In genomic region chr12:113155887-113156539, GRCm38 (mm10) we compare ENCODE assay signal across 8 mouse cellular contexts. TPM values are rescaled to one million over a fixed set of nuclear protein-coding genes. Genes with fewer than 3 reads are reported as not detected.
DNase-seq lines count a peak whose midpoint lies in the region; ATAC-seq lines count a peak whose summit lies in the region.

Tedc1 (plus strand) TSS chr12:113156421.

- H3K4me1 ChIP-seq in hindbrain, embryonic 11.5 days (replicated peaks; ENCODE audit: control insufficient read depth, insufficient read depth, low read length): peaks cover 9% of the 10 kb centered on the region; the same call in 1 of the 2 replicates

- peak within 1 kb of the TSS; percentile 64 for H3K4me3 ChIP-seq in hindbrain, embryonic 11.5 days (ENCODE audit: low read depth, low read length)

- H3K9me3 ChIP-seq in hindbrain, embryonic 11.5 days (ENCODE audit: control insufficient read depth, low read length): no peaks in the 10 kb centered on the region

- peak within 1 kb of the TSS; percentile 54; the same call in 1 of the 2 replicates for H3K27ac ChIP-seq in hindbrain, embryonic 11.5 days (ENCODE audit: low read depth, low read length)

- H3K9ac ChIP-seq in hindbrain, embryonic 11.5 days (ENCODE audit: low read depth, low read length): peak within 1 kb of the TSS; percentile 66

- peaks cover 5% of the 10 kb centered on the region; the same call in 1 of the 2 replicates for H3K27me3 ChIP-seq in hindbrain, embryonic 11.5 days (ENCODE audit: control insufficient read depth, insufficient read depth, low read length)

- ATAC-seq in frontal cortex, adult (ENCODE audit: low TSS enrichment): peak; percentile 96
- peak; percentile 98 for ATAC-seq in hindbrain, embryonic 11.5 days (ENCODE audit: low FRiP score)

- H3K36me3 ChIP-seq in hindbrain, embryonic 11.5 days (ENCODE audit: control insufficient read depth, insufficient read depth, low read length): no peaks in the 10 kb centered on the region

- DNase-seq in MN1 (ENCODE audit: low spot score): peak; percentile 97
- peak; percentile 99 for DNase-seq in cerebellum, adult 9-10 months
- peak; percentile 100 for DNase-seq in hindbrain, embryonic 11.5 days (ENCODE audit: low spot score)
- DNase-seq in layer of hippocampus, postnatal 10 days (ENCODE audit: low spot score in 2 of 2): peak; percentile 99 to 100
- DNase-seq in lung, postnatal 10 days: peak; percentile 100
- DNase-seq in ovary, postnatal 36 days (ENCODE audit: low spot score): peak; percentile 99
- DNase-seq in thymus, postnatal 25 days: peak; percentile 100

- H3K4me2 ChIP-seq in hindbrain, embryonic 11.5 days (replicated peaks; ENCODE audit: low read depth, low read length): peak within 1 kb of the TSS; percentile 71

- under 1% methylated on average over 46 of the region's 46 CpGs for WGBS in hindbrain, embryonic 11.5 days

RNA-seq across cellular contexts. Expression of gene Tedc1, which starts in this region (rescaled TPM):
- polyA plus RNA-seq in hindbrain, embryonic 11.5 days (2014; fragmentation: Nextera tagmentation; extraction: Ambion mirVana): 28.8 and 31.4 TPM in 2 replicates
- 1 to 10 TPM; 3.0 to 3.3 TPM for total RNA-seq in layer of hippocampus, postnatal 10 days (2021)

Comparison
In these comparisons a context has a peak if more than half of its experiments do, and no peak if none do; other contexts are left out.
1. Peak in every context shown above with its lines: DNase-seq, ATAC-seq, H3K4me3 ChIP-seq and H3K27ac ChIP-seq.